Mouse (Mus musculus): ENCODE results near the gene Gnpnat1. TPM values are rescaled to one million over a fixed set of nuclear protein-coding genes. Genes with fewer than 3 reads are reported as not detected.

Gnpnat1 gene
- total RNA-seq, 2 experiments from 2014 or later, result 29.3 to 35.8 TPM

Small RNA genes lying within 50 kb of the gene (microRNA-seq; reads per million reads assigned to microRNA genes)
- 0 reads per million in 2 experiments for gene Gm25353 (ENCODE audit: borderline number of aligned reads in 2 of 2)

Other genes with a start within 250 kb of the Gnpnat1 start
- 1 to 10 TPM; 1.4 TPM for gene Gpr137c, start 185.2 kb downstream of the Gnpnat1 start, total RNA-seq (2021)
- gene Txndc16, start 184.6 kb downstream of the Gnpnat1 start, total RNA-seq (2021), result 10 to 100 TPM; 15.5 to 15.8 TPM
- 10 to 100 TPM; 34.6 to 46.5 TPM for gene Ero1l, start 86.1 kb downstream of the Gnpnat1 start, total RNA-seq (2021)
- gene Psmc6, start 75.1 kb downstream of the Gnpnat1 start, total RNA-seq (2021), result 100 to 1,000 TPM; 125 to 126 TPM
- gene Styx, start 53.8 kb downstream of the Gnpnat1 start, total RNA-seq (2021), result 10 to 100 TPM; 22.4 to 23.4 TPM
- 100 to 1,000 TPM in 1 of 2 experiments, 10 to 100 TPM in 1; 82.2 to 118 TPM for gene Fermt2, start 125.2 kb upstream of the Gnpnat1 start, total RNA-seq (2021)